Mouse (Mus musculus): ENCODE results near the gene Oasl2.

DNA sequence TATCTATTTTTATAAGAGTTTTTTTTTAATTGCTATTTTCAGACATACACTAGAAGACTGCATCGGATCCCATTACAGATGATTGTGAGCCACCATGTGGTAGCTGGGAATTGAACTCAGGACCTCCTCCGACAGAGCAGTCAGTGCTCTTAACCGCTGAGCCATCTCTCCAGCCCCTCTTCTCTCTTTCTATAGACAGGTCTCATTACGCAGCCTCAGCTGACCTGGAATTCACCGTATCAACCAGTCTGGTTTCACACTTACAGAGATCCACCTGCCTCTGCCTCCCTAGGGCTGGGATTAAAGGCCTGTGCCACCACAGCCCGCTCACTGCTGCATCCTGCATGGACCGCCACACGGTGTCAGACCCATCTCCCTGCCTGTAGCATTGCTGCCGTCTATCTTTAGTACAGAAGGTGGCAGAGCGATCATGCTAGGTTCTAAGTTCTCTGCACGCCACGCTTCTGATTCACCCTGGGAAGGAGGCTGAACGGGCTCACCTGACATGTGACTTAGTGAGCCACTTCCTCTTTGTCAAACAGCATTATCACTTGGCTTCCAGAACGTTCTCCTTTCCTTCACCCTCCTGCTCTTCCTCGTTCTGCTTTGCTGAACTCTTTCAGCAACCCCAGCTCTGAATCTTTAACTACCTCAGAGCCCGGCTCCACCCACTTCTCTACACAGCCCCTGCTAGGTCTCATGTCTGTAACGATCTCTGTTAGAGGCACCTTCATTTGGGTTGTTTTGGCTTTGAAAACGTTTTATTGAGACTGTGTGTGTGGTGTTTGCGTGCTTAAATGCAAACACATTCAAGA is 25.0 kb downstream of the Oasl2 start:
- no peak for TF ChIP-seq CTCF (IDR thresholded peaks at IDR 0.05; ENCODE audit: low read depth)
- no peak for TF ChIP-seq EP300 (IDR thresholded peaks at IDR 0.05; ENCODE audit: low read depth)

All from heart, postnatal 0 days (tissue).